Mouse (Mus musculus) heart, adult 2 months (tissue): ENCODE data around the gene Cep68. TPM values are rescaled to one million over a fixed set of nuclear protein-coding genes. Genes with fewer than 3 reads are reported as not detected.
A peak's percentile ranks its signal among the peaks of the same experiment; 100 is the strongest.

Experiments
- DNase-seq, 2 experiments: peaks; one replicate each; pipeline ENCODE4 v3.0.0; 2021
- H3K27ac ChIP-seq: fragments of 200-600 bp; 2 replicates; pipeline ENCODE4 v1.8.1; 2022
- H3K27me3 ChIP-seq: fragments of 200-500 bp; 2 replicates; pipeline ENCODE4 v1.6.1; 2012; ENCODE audit warnings: mild to moderate bottlenecking, low read length, inconsistent platforms, mixed read lengths; ENCODE audit not compliant: control insufficient read depth, insufficient read depth
- H3K36me3 ChIP-seq: fragments of 200-500 bp; 2 replicates; pipeline ENCODE4 v1.6.1; 2012; ENCODE audit warnings: low read length, inconsistent platforms; ENCODE audit not compliant: control insufficient read depth, insufficient read depth
- H3K4me1 ChIP-seq: fragments of 200-500 bp; 2 replicates; pipeline ENCODE4 v1.6.1; 2011; ENCODE audit warnings: low read length; ENCODE audit not compliant: control insufficient read depth, insufficient read depth
- H3K4me3 ChIP-seq: fragments of 200-600 bp; 2 replicates; pipeline ENCODE4 v1.8.1; 2022
- H3K79me2 ChIP-seq: fragments of 200-500 bp; replicated peaks from 2 replicates; pipeline ENCODE4 v1.6.1; 2012; ENCODE audit warnings: mild to moderate bottlenecking, inconsistent platforms, low read length, moderate library complexity, mixed read lengths; ENCODE audit not compliant: control insufficient read depth, insufficient read depth
- H3K9ac ChIP-seq: fragments of 200-500 bp; 2 replicates; pipeline ENCODE4 v1.6.1; 2012; ENCODE audit warnings: low read depth, mild to moderate bottlenecking, control low read depth, inconsistent platforms, low read length, mixed read lengths
- CTCF ChIP-seq: fragments of 200-600 bp; IDR thresholded peaks from 2 replicates; pipeline ENCODE4 v1.8.1; 2022; ENCODE audit warnings: antibody characterized with exemption, mild to moderate bottlenecking, moderate library complexity
- EP300 ChIP-seq: fragments of 200-500 bp; IDR thresholded peaks from 2 replicates; pipeline ENCODE4 v1.6.1; 2011; ENCODE audit warnings: low read depth, low read length, control low read depth; ENCODE audit not compliant: insufficient read depth
- POLR2A ChIP-seq: fragments of 200-500 bp; IDR thresholded peaks from 2 replicates; pipeline ENCODE4 v1.6.1; 2011; ENCODE audit warnings: mild to moderate bottlenecking, low read depth, low read length, control low read depth; ENCODE audit not compliant: insufficient read depth
- WGBS: fragments of 180-500 bp; shearing (Covaris S2); methylation state at CpG from one replicate; pipeline ENCODE4 v1.1.7; 2018; 5-methylcytosine and 5-hydroxymethylcytosine counted together
- intact Hi-C: fragments of 180-260 bp; cut with DNase I; formaldehyde crosslinking; loops from one replicate; pipeline ENCODE4 v1.15.1; 2025
- polyA plus RNA-seq: library from polyadenylated mRNA; depleted of rRNA; stranded (reverse); fragments of >200 nt; gene quantifications from 2 replicates; pipeline ENCODE4 v1.2.3, GENCODE M21; 2012
- total RNA-seq, 2 experiments: library from RNA; stranded (reverse); gene quantifications; 2 replicates each; pipeline ENCODE4 v1.2.3; 2021

The Cep68 gene
- total and polyA plus RNA-seq, 3 experiments = 20.1 to 49.3 (median 43.1) TPM

GRCm38 (mm10) chr11:20275974-20276373, 26.7 kb upstream of the Cep68 start:
- no peak overlapping the region for H3K27ac ChIP-seq
- intact Hi-C loops = no loop called here
- H3K4me1 ChIP-seq = no peaks in the 10 kb centered on the region
- WGBS = 78% methylated on average over 2 of the region's 2 CpGs
- H3K4me3 ChIP-seq = no peak overlapping the region
- no peaks in the 10 kb centered on the region for H3K79me2 ChIP-seq
- TF ChIP-seq CTCF (no peak), POLR2A (no peak), EP300 (no peak)
- DNase-seq = no peak
- H3K27me3 ChIP-seq = no peaks in the 10 kb centered on the region
- H3K36me3 ChIP-seq = no peaks in the 10 kb centered on the region
- no peak overlapping the region for H3K9ac ChIP-seq

GRCm38 (mm10) chr11:20269885-20270284, 20.7 kb upstream of the Cep68 start:
- intact Hi-C loops = no loop called here
- no peaks in the 10 kb centered on the region for H3K27me3 ChIP-seq
- TF ChIP-seq EP300 (no peak), CTCF (no peak), POLR2A (no peak)
- H3K4me1 ChIP-seq = no peaks in the 10 kb centered on the region
- no peak overlapping the region for H3K9ac ChIP-seq
- 75% methylated on average over 6 of the region's 6 CpGs for WGBS
- H3K27ac ChIP-seq = no peak overlapping the region
- no peak for DNase-seq
- H3K79me2 ChIP-seq = no peaks in the 10 kb centered on the region
- H3K36me3 ChIP-seq = no peaks in the 10 kb centered on the region
- no peak overlapping the region for H3K4me3 ChIP-seq

- intact Hi-C loops = loop anchor here (1.0 to 2.0 kb wide), 3 partner anchors 70 to 138 kb away; no protein-coding TSS in a partner anchor
- Histone ChIP-seq H3K79me2 (no peaks in the 10 kb centered on the region), H3K4me3 (no peak overlapping the region), H3K27ac (no peak overlapping the region), H3K27me3 (no peaks in the 10 kb centered on the region), H3K4me1 (peaks cover 1% of the 10 kb centered on the region; the same call in 1 of the 2 replicates), H3K36me3 (no peaks in the 10 kb centered on the region), H3K9ac (no peak overlapping the region)
- TF ChIP-seq EP300 (no peak), CTCF (peak; percentile 75), POLR2A (no peak)
- no peak for DNase-seq
- WGBS = 49% methylated on average over 8 of the region's 8 CpGs
Measured at GRCm38 (mm10) chr11:20262628-20263380, 13.6 kb upstream of the Cep68 start.

- Histone ChIP-seq H3K79me2 (no peaks in the 10 kb centered on the region), H3K27me3 (no peaks in the 10 kb centered on the region), H3K36me3 (no peaks in the 10 kb centered on the region), H3K9ac (no peak overlapping the region), H3K4me3 (no peak overlapping the region), H3K4me1 (peaks cover 1% of the 10 kb centered on the region), H3K27ac (no peak overlapping the region)
- intact Hi-C loops = no loop called here
- TF ChIP-seq POLR2A (no peak), EP300 (no peak)
- DNase-seq = no peak
- WGBS = 36% methylated on average over 4 of the region's 4 CpGs
Measured at GRCm38 (mm10) chr11:20254791-20255190, 5.6 kb upstream of the Cep68 start.

- no peaks in the 10 kb centered on the region for H3K36me3 ChIP-seq
- no peak overlapping the region for H3K27ac ChIP-seq
- H3K79me2 ChIP-seq = peaks cover 4% of the 10 kb centered on the region; the same call in 1 of the 2 replicates
- 44% methylated on average over 2 of the region's 2 CpGs for WGBS
- H3K4me1 ChIP-seq = peaks cover 1% of the 10 kb centered on the region
- H3K27me3 ChIP-seq = no peaks in the 10 kb centered on the region
- TF ChIP-seq CTCF (no peak), EP300 (no peak), POLR2A (no peak)
- no peak overlapping the region for H3K4me3 ChIP-seq
- no peak overlapping the region for H3K9ac ChIP-seq
- intact Hi-C loops = no loop called here
- DNase-seq = no peak
Measured at GRCm38 (mm10) chr11:20253088-20253487, 3.9 kb upstream of the Cep68 start.

GRCm38 (mm10) chr11:20250476-20251178, 1.4 kb upstream of the Cep68 start:
- WGBS = 83% methylated on average over 6 of the region's 6 CpGs
- intact Hi-C loops = no loop called here
- Histone ChIP-seq H3K9ac (no peak overlapping the region), H3K36me3 (peaks cover 2% of the 10 kb centered on the region), H3K4me1 (peaks cover 12% of the 10 kb centered on the region), H3K4me3 (no peak overlapping the region), H3K27me3 (no peaks in the 10 kb centered on the region), H3K79me2 (peaks cover 6% of the 10 kb centered on the region; the same call in 1 of the 2 replicates), H3K27ac (no peak overlapping the region)
- no peak for TF ChIP-seq POLR2A
- TF ChIP-seq CTCF = no peak
- no peak for TF ChIP-seq EP300
- no peak for DNase-seq
